In the genomic region with DNA sequence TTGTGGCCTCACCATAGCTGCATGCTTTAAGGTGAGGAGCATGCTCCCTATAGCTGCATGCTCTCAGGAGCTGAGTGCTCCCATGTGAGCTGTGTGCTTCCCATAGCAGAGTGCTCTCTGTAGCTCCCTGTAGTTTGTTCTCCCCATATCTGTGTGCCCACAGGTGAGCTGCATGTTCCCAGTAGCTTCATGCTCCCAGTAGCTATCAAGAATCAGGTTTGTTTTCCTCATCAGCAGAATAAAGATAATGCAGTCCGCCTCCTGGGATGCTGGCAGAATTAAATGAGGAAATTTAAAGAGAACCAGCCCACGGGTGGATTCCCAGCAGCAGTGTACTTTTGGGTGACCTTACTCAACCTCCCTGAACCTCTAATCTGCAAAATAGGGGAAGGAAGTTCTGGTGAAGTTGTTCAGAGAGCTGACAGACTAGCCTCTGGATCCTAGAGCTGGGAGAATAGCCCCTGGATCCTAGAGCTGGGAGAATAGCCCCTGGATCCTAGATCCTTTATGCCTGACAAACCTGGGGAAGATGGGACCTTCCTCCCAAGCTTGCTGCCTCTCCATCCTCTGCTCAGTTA, we compare ENCODE assay signal across 18 mouse cellular contexts. TPM values are rescaled to one million over a fixed set of nuclear protein-coding genes. Genes with fewer than 3 reads are reported as not detected.
DNase-seq lines count a peak whose midpoint lies in the region; ATAC-seq lines count a peak whose summit lies in the region.
"Had no signal": no experiment of that assay in that cellular context is flagged by ENCODE, and none has a peak within 500 bp of the region (broad histone marks: within the 10 kb centered on the region; RNA-seq: fewer than 3 reads in every experiment).

No protein-coding gene starts in this region.

- 0 out of 2 replicates have a peak, but pooled peaks have one; percentile 21 for ATAC-seq in common myeloid progenitor, adult 5-6 weeks (replicated peaks; ENCODE audit: low read depth, poor library complexity, severe bottlenecking)
- peak; percentile 54 for ATAC-seq in megakaryocyte progenitor cell, adult 5-6 weeks (replicated peaks; ENCODE audit: poor library complexity)
- ATAC-seq in inflammation-experienced regulatory T-cells, adult 6 months, result no peak
- ATAC-seq: CD4-positive, CD25-positive, alpha-beta regulatory T cell, adult 4 months; forebrain, embryonic 14.5 days; intestine, embryonic 15.5 days had no signal

- peak; percentile 36 for DNase-seq in left cerebral cortex, adult 11 months (ENCODE audit: low spot score)
- DNase-seq in left cerebral cortex, postnatal 4 days, result no peak
- DNase-seq in brain, adult 2 months (ENCODE audit: low read depth, low spot score), result peak; percentile 59
- DNase-seq in kidney, adult 8-10 months, result no peak
- DNase-seq: adrenal gland, adult 2 months; adrenal gland, postnatal 14 days; cerebellum, adult 18-20 months; cerebellum, adult 9-10 months; cerebellum, postnatal 14 days; gastrocnemius, adult 2 months; gastrocnemius, postnatal 14 days; heart, adult 2 months had no signal

- intact Hi-C loops in left cerebral cortex, postnatal 4 days (cut with DNase I), result no loop called here

RNA-seq across cellular contexts. Expression of gene Mcm5, which starts 43.2 kb away (rescaled TPM):
- total RNA-seq in left cerebral cortex, postnatal 4 days (2021), result 10 to 100 TPM; 16.6 to 17.5 TPM
- 262 and 325 TPM in 2 replicates for total RNA-seq in common myeloid progenitor, adult 5-6 weeks (2017)
- 66.1 and 75.7 TPM in 2 replicates for total RNA-seq in megakaryocyte progenitor cell, adult 5-6 weeks (2015)
- total RNA-seq in megakaryocyte progenitor cell, adult 5-6 weeks (2017), result 289 and 346 TPM in 2 replicates
- 10 to 100 TPM; 32.1 to 95.9 (median 36.2) TPM for polyA plus RNA-seq in inflammation-experienced regulatory T-cells, adult 6 months (2017; shearing (Covaris generic))

RNA-seq across cellular contexts. Expression of gene Hmox1, which starts 59.2 kb away (rescaled TPM):
- total RNA-seq in left cerebral cortex, postnatal 4 days (2021), result 1 to 10 TPM; 7.3 to 7.5 TPM
- 2.4 and 4.8 TPM in 2 replicates for total RNA-seq in common myeloid progenitor, adult 5-6 weeks (2017)
- total RNA-seq in megakaryocyte progenitor cell, adult 5-6 weeks (2015), result 0.94 and 2.5 TPM in 2 replicates
- 2.5 and 3.9 TPM in 2 replicates for total RNA-seq in megakaryocyte progenitor cell, adult 5-6 weeks (2017)
- 1 to 10 TPM; 6.3 to 8.2 (median 7.8) TPM for polyA plus RNA-seq in inflammation-experienced regulatory T-cells, adult 6 months (2017; shearing (Covaris generic))

Comparison
In these comparisons a context has a peak if more than half of its experiments do, and no peak if none do; other contexts are left out.
1. DNase-seq: peak in left cerebral cortex, adult 11 months (single experiment) and brain, adult 2 months (single experiment); none in left cerebral cortex, postnatal 4 days (single experiment) and kidney, adult 8-10 months (0 of 2).